Mouse (Mus musculus) MEL (cell line): ENCODE results near the gene Uncx. TPM values are rescaled to one million over a fixed set of nuclear protein-coding genes. Genes with fewer than 3 reads are reported as not detected.

Experiments
- DNase-seq: peaks from one replicate; pipeline ENCODE4 v3.0.0; 2011; ENCODE audit warnings: low read depth, low spot score
- H3K27ac ChIP-seq: 2 replicates; pipeline ENCODE4 v1.5.1; 2012; ENCODE audit warnings: low read depth, mild to moderate bottlenecking, control low read depth, low read length, moderate library complexity; ENCODE audit not compliant: control insufficient read depth
- H3K27me3 ChIP-seq, 2 experiments: fragments of 150-350 bp in 1 of 2; sonication (generic) in 1 of 2; 2 replicates each; pipeline ENCODE4 v1.6.1; 2012; ENCODE audit warnings: low read length in 2 of 2, mild to moderate bottlenecking in 2 of 2, improper control_type of control experiment in 1 of 2, moderate library complexity in 1 of 2; ENCODE audit not compliant: insufficient read depth in 2 of 2, control insufficient read depth in 1 of 2
- H3K36me3 ChIP-seq, 2 experiments: 2 replicates each; pipeline ENCODE4 v1.6.1; 2012 to 2014; ENCODE audit warnings: low read length in 2 of 2, improper control_type of control experiment in 1 of 2, inconsistent platforms in 1 of 2, mild to moderate bottlenecking in 1 of 2; ENCODE audit not compliant: insufficient read depth in 2 of 2, control insufficient read depth in 1 of 2
- H3K4me1 ChIP-seq, 2 experiments: fragments of 150-350 bp in 1 of 2; sonication (generic) in 1 of 2; 2 replicates each; pipeline ENCODE4 v1.6.1; 2012; ENCODE audit warnings: low read length in 2 of 2, improper control_type of control experiment in 1 of 2, mild to moderate bottlenecking in 1 of 2; ENCODE audit not compliant: insufficient read depth in 2 of 2, control insufficient read depth in 1 of 2
- H3K4me3 ChIP-seq, 2 experiments: fragments of 150-350 bp in 1 of 2; sonication (generic) in 1 of 2; 2 replicates each; pipeline ENCODE4 v1.5.1; 2012; ENCODE audit warnings: low read depth in 2 of 2, low read length in 2 of 2, mild to moderate bottlenecking in 2 of 2, moderate library complexity in 2 of 2, control low read depth in 1 of 2, improper control_type of control experiment in 1 of 2; ENCODE audit not compliant: control insufficient read depth in 1 of 2, insufficient read depth in 1 of 2
- H3K79me2 ChIP-seq: 2 replicates; pipeline ENCODE4 v1.6.1; 2012; ENCODE audit warnings: mild to moderate bottlenecking, low read length, moderate library complexity; ENCODE audit not compliant: control insufficient read depth, poor library complexity, insufficient read depth
- H3K9ac ChIP-seq: 2 replicates; pipeline ENCODE4 v1.6.1; 2012; ENCODE audit warnings: low read depth, mild to moderate bottlenecking, control low read depth, low read length, moderate library complexity; ENCODE audit not compliant: control insufficient read depth, poor library complexity, severe bottlenecking
- H3K9me3 ChIP-seq: fragments of 150-350 bp; sonication (generic); replicated peaks from 2 replicates; pipeline ENCODE4 v1.6.1; 2012; ENCODE audit warnings: mild to moderate bottlenecking, low read length, improper control_type of control experiment, moderate library complexity; ENCODE audit not compliant: insufficient read depth
- BHLHE40 ChIP-seq: IDR thresholded peaks from 2 replicates; pipeline ENCODE4 v1.6.1; 2012; ENCODE audit warnings: low read depth, mild to moderate bottlenecking, inconsistent platforms, low read length, improper control_type of control experiment, borderline replicate concordance
- CHD1 ChIP-seq: IDR thresholded peaks from 2 replicates; pipeline ENCODE4 v1.6.1; 2012; ENCODE audit warnings: low read depth, mild to moderate bottlenecking, inconsistent platforms, low read length, improper control_type of control experiment
- EP300 ChIP-seq, 2 experiments: IDR thresholded peaks; 2 replicates each; pipeline ENCODE4 v1.6.1; 2011; ENCODE audit warnings: improper control_type of control experiment in 2 of 2, low read length in 2 of 2, low read depth in 1 of 2, mild to moderate bottlenecking in 1 of 2
- ETS1 ChIP-seq: IDR thresholded peaks from 2 replicates; pipeline ENCODE4 v1.6.1; 2012; ENCODE audit warnings: low read depth, mild to moderate bottlenecking, inconsistent platforms, low read length, improper control_type of control experiment, moderate library complexity
- GATA1 ChIP-seq: IDR thresholded peaks from 2 replicates; pipeline ENCODE4 v1.6.1; 2011; ENCODE audit warnings: low read depth, low read length, improper control_type of control experiment
- HCFC1 ChIP-seq: IDR thresholded peaks from 2 replicates; pipeline ENCODE4 v1.6.1; 2012; ENCODE audit warnings: low read depth, mild to moderate bottlenecking, inconsistent platforms, low read length, improper control_type of control experiment, moderate library complexity
- JUND ChIP-seq: IDR thresholded peaks from 2 replicates; pipeline ENCODE4 v1.6.1; 2011; ENCODE audit warnings: low read depth, mild to moderate bottlenecking, improper control_type of control experiment, low read length
- MAX ChIP-seq: IDR thresholded peaks from 2 replicates; pipeline ENCODE4 v1.6.1; 2011; ENCODE audit warnings: low read length, improper control_type of control experiment
- MEF2A ChIP-seq: IDR thresholded peaks from 2 replicates; pipeline ENCODE4 v1.6.1; 2014; ENCODE audit warnings: low read depth, mild to moderate bottlenecking, inconsistent platforms, low read length, improper control_type of control experiment; ENCODE audit not compliant: poor library complexity, insufficient replicate concordance, severe bottlenecking; ENCODE audit errors: extremely low read depth
- MXI1 ChIP-seq: IDR thresholded peaks from 2 replicates; pipeline ENCODE4 v1.6.1; 2011; ENCODE audit warnings: mild to moderate bottlenecking, low read depth, low read length, improper control_type of control experiment
- MYB ChIP-seq: IDR thresholded peaks from 2 replicates; pipeline ENCODE4 v1.6.1; 2011; ENCODE audit warnings: mild to moderate bottlenecking, low read depth, low read length, improper control_type of control experiment
- RAD21 ChIP-seq: IDR thresholded peaks from 2 replicates; pipeline ENCODE4 v1.6.1; 2011; ENCODE audit warnings: mild to moderate bottlenecking, low read depth, low read length, improper control_type of control experiment
- RCOR1 ChIP-seq: IDR thresholded peaks from 2 replicates; pipeline ENCODE4 v1.6.1; 2012; ENCODE audit warnings: low read depth, mild to moderate bottlenecking, inconsistent platforms, low read length, improper control_type of control experiment
- TAL1 ChIP-seq: IDR thresholded peaks from 2 replicates; pipeline ENCODE4 v1.6.1; 2012; ENCODE audit warnings: mild to moderate bottlenecking, inconsistent platforms, low read length, moderate library complexity, mixed read lengths
- TBP ChIP-seq: IDR thresholded peaks from 2 replicates; pipeline ENCODE4 v1.8.0; 2011; ENCODE audit warnings: low read depth, low read length, improper control_type of control experiment
- UBTF ChIP-seq: IDR thresholded peaks from 2 replicates; pipeline ENCODE4 v1.6.1; 2012; ENCODE audit warnings: low read depth, mild to moderate bottlenecking, inconsistent platforms, low read length, improper control_type of control experiment, moderate library complexity, borderline replicate concordance; ENCODE audit not compliant: insufficient read depth
- USF1 ChIP-seq: IDR thresholded peaks from 2 replicates; pipeline ENCODE4 v1.6.1; 2014; ENCODE audit warnings: low read depth, mild to moderate bottlenecking, inconsistent platforms, low read length, improper control_type of control experiment, moderate library complexity
- ZKSCAN1 ChIP-seq: IDR thresholded peaks from 2 replicates; pipeline ENCODE4 v1.6.1; 2012; ENCODE audit warnings: low read depth, mild to moderate bottlenecking, inconsistent platforms, low read length, improper control_type of control experiment, moderate library complexity
- ZMIZ1 ChIP-seq: IDR thresholded peaks from 2 replicates; pipeline ENCODE4 v1.6.1; 2012; ENCODE audit warnings: low read depth, mild to moderate bottlenecking, inconsistent platforms, low read length, improper control_type of control experiment, moderate library complexity
- polyA plus RNA-seq, 2 experiments: library from polyadenylated mRNA; stranded (reverse) in 1 of 2; unstranded in 1 of 2; fragments of >175 nt in 1 of 2; fragments of >200 nt in 1 of 2; gene quantifications; 2 replicates each; pipeline versions ENCODE4 v1.2.1 to v1.2.4; 2012; ENCODE audit warnings: low replicate concordance in 2 of 2, low read depth in 1 of 2; ENCODE audit not compliant: insufficient read length in 2 of 2, insufficient read depth in 1 of 2, missing spikeins in 1 of 2
- total RNA-seq: library from RNA; depleted of rRNA; stranded (reverse); fragments of 300-350 nt; gene quantifications from 2 replicates; pipeline ENCODE4 v1.2.3, GENCODE M21; 2012

The Uncx gene
- total and polyA plus RNA-seq, 3 experiments = not detected

- Histone ChIP-seq H3K79me2 (no peaks in the 10 kb centered on the region), H3K4me1 (no peaks in the 10 kb centered on the region), H3K4me3 (no peak overlapping the region), H3K27ac (no peak overlapping the region), H3K9me3 (no peaks in the 10 kb centered on the region), H3K27me3 (no peaks in the 10 kb centered on the region), H3K9ac (no peak overlapping the region), H3K36me3 (no peaks in the 10 kb centered on the region)
- TF ChIP-seq EP300 (IDR thresholded peaks at IDR 0.05; ENCODE audit: low read depth in 1 of 2, low read length in 2 of 2) (no peak), HCFC1 (no peak), ETS1 (no peak), JUND (no peak), RCOR1 (no peak), USF1 (no peak), CHD1 (no peak), GATA1 (no peak), TBP (no peak), ZKSCAN1 (no peak), RAD21 (no peak), MXI1 (no peak), MAX (no peak)
- DNase-seq = no peak
Measured at GRCm38 (mm10) chr5:139542043-139542365, 1.3 kb upstream of the Uncx start.

- DNase-seq = no peak
- H3K9ac ChIP-seq = no peak overlapping the region
- no peaks in the 10 kb centered on the region for H3K4me1 ChIP-seq
- TF ChIP-seq CHD1 (no peak), BHLHE40 (no peak), UBTF (no peak), MEF2A (no peak), ETS1 (no peak), RCOR1 (no peak), JUND (no peak), TAL1 (no peak), ZMIZ1 (no peak), MYB (no peak)
- no peaks in the 10 kb centered on the region for H3K9me3 ChIP-seq
- H3K79me2 ChIP-seq = no peaks in the 10 kb centered on the region
- H3K27me3 ChIP-seq = no peaks in the 10 kb centered on the region
- H3K36me3 ChIP-seq = no peaks in the 10 kb centered on the region
- no peak overlapping the region for H3K27ac ChIP-seq
- no peak overlapping the region for H3K4me3 ChIP-seq
Measured at GRCm38 (mm10) chr5:139542556-139542955, 738 bp upstream of the Uncx start.
